22 mouse cellular contexts compared by ENCODE assay signal in genomic region chr11:51394301-51394865, GRCm38 (mm10).
DNase-seq lines count a peak whose midpoint lies in the region; ATAC-seq and TF ChIP-seq lines count a peak whose summit lies in the region.
"Had no signal": no experiment of that assay in that cellular context is flagged by ENCODE, and none has a peak within 500 bp of the region (broad histone marks: within the 10 kb centered on the region; RNA-seq: fewer than 3 reads in every experiment).

No protein-coding gene starts in this region.

- no peak overlapping the region for H3K4me2 ChIP-seq in limb, embryonic 14.5 days (replicated peaks; ENCODE audit: low read depth, low read length, severe bottlenecking)
- H3K4me2 ChIP-seq: embryonic facial prominence, embryonic 12.5 days; forebrain, embryonic 12.5 days; heart, embryonic 13.5 days; hindbrain, embryonic 15.5 days had no signal

- no peak for TF ChIP-seq POLR2A in limb, embryonic 14.5 days (IDR thresholded peaks at IDR 0.05; ENCODE audit: borderline replicate concordance, extremely low read depth, insufficient read depth, insufficient read length)

- no peak overlapping the region for H3K4me3 ChIP-seq in C2C12 (ENCODE audit: insufficient read depth, poor library complexity, severe bottlenecking)
- H3K4me3 ChIP-seq in embryonic facial prominence, embryonic 10.5 days = no peak overlapping the region
- no peak overlapping the region for H3K4me3 ChIP-seq in limb, embryonic 10.5 days
- H3K4me3 ChIP-seq in limb, embryonic 14.5 days (replicated peaks; ENCODE audit: low read length) = no peak overlapping the region
- H3K4me3 ChIP-seq: embryonic facial prominence, embryonic 12.5 days; forebrain, embryonic 12.5 days; heart, embryonic 13.5 days; hindbrain, embryonic 15.5 days had no signal

- no peak for ATAC-seq in limb, embryonic 14.5 days (ENCODE audit: low FRiP score, low read depth)
- ATAC-seq: CD4-positive, CD25-positive, alpha-beta regulatory T cell, adult 4 months; forebrain, embryonic 16.5 days; inflammation-experienced regulatory T-cells, adult 6 months had no signal

- peak; percentile 44 for DNase-seq in embryonic facial prominence, embryonic 10.5 days (ENCODE audit: low spot score)
- no peak for DNase-seq in limb, embryonic 10.5 days (ENCODE audit: low spot score)
- peak; percentile 46 for DNase-seq in limb, embryonic 14.5 days (ENCODE audit: low spot score)
- DNase-seq in lung, postnatal 14 days = no peak
- DNase-seq in left cerebral cortex, adult 8-10 months (ENCODE audit: low spot score in 2 of 2) = no peak
- DNase-seq in spleen, adult 18-20 months = no peak
- DNase-seq: adrenal gland, postnatal 10 days; cerebellum, adult 11-12 months; cerebellum, adult 9-10 months; cerebellum, postnatal 25 days; gastrocnemius, postnatal 36 days; heart, adult 11 months; heart, postnatal 36 days had no signal

- no peaks in the 10 kb centered on the region for H3K79me2 ChIP-seq in C2C12 (ENCODE audit: control insufficient read depth, insufficient read depth)

- no peaks in the 10 kb centered on the region for H3K9me3 ChIP-seq in embryonic facial prominence, embryonic 10.5 days
- H3K9me3 ChIP-seq in limb, embryonic 10.5 days (replicated peaks) = no peaks in the 10 kb centered on the region
- no peaks in the 10 kb centered on the region for H3K9me3 ChIP-seq in limb, embryonic 14.5 days (ENCODE audit: control insufficient read depth, low read length)
- H3K9me3 ChIP-seq: embryonic facial prominence, embryonic 12.5 days; forebrain, embryonic 12.5 days; G1E; heart, embryonic 13.5 days; hindbrain, embryonic 15.5 days had no signal

- H3K9ac ChIP-seq in limb, embryonic 14.5 days (ENCODE audit: low read depth, low read length, severe bottlenecking) = no peak overlapping the region
- H3K9ac ChIP-seq: embryonic facial prominence, embryonic 12.5 days; forebrain, embryonic 12.5 days; heart, embryonic 13.5 days; hindbrain, embryonic 15.5 days had no signal

- H3K36me3 ChIP-seq in C2C12 (ENCODE audit: control insufficient read depth, insufficient read depth) = no peaks in the 10 kb centered on the region
- H3K36me3 ChIP-seq in embryonic facial prominence, embryonic 10.5 days (replicated peaks) = no peaks in the 10 kb centered on the region
- no peaks in the 10 kb centered on the region for H3K36me3 ChIP-seq in limb, embryonic 10.5 days
- no peaks in the 10 kb centered on the region for H3K36me3 ChIP-seq in limb, embryonic 14.5 days (ENCODE audit: control insufficient read depth, insufficient read depth, low read length)
- H3K36me3 ChIP-seq: embryonic facial prominence, embryonic 12.5 days; forebrain, embryonic 12.5 days; G1E; heart, embryonic 13.5 days; hindbrain, embryonic 15.5 days had no signal

- peaks cover 52% of the 10 kb centered on the region for H3K4me1 ChIP-seq in embryonic facial prominence, embryonic 10.5 days
- H3K4me1 ChIP-seq in limb, embryonic 10.5 days = peaks cover 61% of the 10 kb centered on the region
- H3K4me1 ChIP-seq in limb, embryonic 14.5 days (ENCODE audit: control insufficient read depth, insufficient read depth, low read length) = peaks cover 30% of the 10 kb centered on the region
- H3K4me1 ChIP-seq: forebrain, embryonic 12.5 days; heart, embryonic 13.5 days had no signal

- no peaks in the 10 kb centered on the region for H3K27me3 ChIP-seq in C2C12 (ENCODE audit: control insufficient read depth, insufficient read depth, insufficient read length)
- no peaks in the 10 kb centered on the region for H3K27me3 ChIP-seq in embryonic facial prominence, embryonic 10.5 days (replicated peaks; ENCODE audit: low read depth, poor library complexity, severe bottlenecking)
- H3K27me3 ChIP-seq in limb, embryonic 10.5 days (ENCODE audit: low read depth, poor library complexity, severe bottlenecking) = no peaks in the 10 kb centered on the region
- H3K27me3 ChIP-seq in limb, embryonic 14.5 days (ENCODE audit: control insufficient read depth, insufficient read depth, low read length) = no peaks in the 10 kb centered on the region
- H3K27me3 ChIP-seq: embryonic facial prominence, embryonic 12.5 days; forebrain, embryonic 12.5 days; hindbrain, embryonic 15.5 days had no signal

- no peaks in the 10 kb centered on the region for H3K79me3 ChIP-seq in C2C12 (ENCODE audit: low read depth)

- no peak for TF ChIP-seq CTCF in C2C12 (IDR thresholded peaks at IDR 0.05; ENCODE audit: control insufficient read depth, insufficient read depth, insufficient read length)

- H3ac ChIP-seq in C2C12 (ENCODE audit: control insufficient read depth, insufficient read length, low read depth) = no peak overlapping the region

- no peak overlapping the region for H3K27ac ChIP-seq in embryonic facial prominence, embryonic 10.5 days (replicated peaks)
- peak overlapping the region; percentile 30; the same call in 1 of the 2 replicates for H3K27ac ChIP-seq in limb, embryonic 10.5 days
- H3K27ac ChIP-seq in limb, embryonic 14.5 days (replicated peaks; ENCODE audit: low read depth, low read length) = no peak overlapping the region
- H3K27ac ChIP-seq: embryonic facial prominence, embryonic 12.5 days; forebrain, embryonic 12.5 days; heart, embryonic 13.5 days; hindbrain, embryonic 15.5 days had no signal

- WGBS in embryonic facial prominence, embryonic 10.5 days = 53% methylated on average over 9 of the region's 9 CpGs
- 62% methylated on average over 9 of the region's 9 CpGs for WGBS in limb, embryonic 10.5 days
- WGBS in limb, embryonic 14.5 days = 16% methylated on average over 9 of the region's 9 CpGs

TF ChIP-seq in C2C12, 6 proteins besides CTCF, POLR2A, EP300 and RAD21:
- TF ChIP-seq FOSL1 (IDR thresholded peaks at IDR 0.05; ENCODE audit: insufficient read depth, low read length, poor library complexity, severe bottlenecking) (no peak), MYOG (IDR thresholded peaks at IDR 0.05; ENCODE audit: control insufficient read depth, extremely low read depth, insufficient read length) (no peak), CEBPB (IDR thresholded peaks at IDR 0.05; ENCODE audit: low read depth) (no peak), MAX (IDR thresholded peaks at IDR 0.05) (no peak), MYOD1 (IDR thresholded peaks at IDR 0.05; ENCODE audit: control insufficient read depth, insufficient read length, low read depth) (peak; percentile 55), USF1 (IDR thresholded peaks at IDR 0.05; ENCODE audit: low read depth) (no peak)

Comparison
In these comparisons a context has a peak if more than half of its experiments do, and no peak if none do; other contexts are left out.
1. DNase-seq: peak in embryonic facial prominence, embryonic 10.5 days (single experiment) and limb, embryonic 14.5 days (single experiment); none in limb, embryonic 10.5 days (single experiment), lung, postnatal 14 days (single experiment), left cerebral cortex, adult 8-10 months (0 of 2) and spleen, adult 18-20 months (0 of 2).